Mouse (Mus musculus) liver, postnatal 0 days (tissue): ENCODE data around the gene Zfp644.

ENCODE experiments used
- CTCF ChIP-seq: sonication (generic); IDR thresholded peaks from 2 replicates; pipeline ENCODE4 v1.5.1; 2016; ENCODE audit warnings: antibody characterized with exemption, low read depth
- EP300 ChIP-seq: IDR thresholded peaks from 2 replicates; pipeline ENCODE4 v1.6.1; 2016; ENCODE audit warnings: antibody characterized with exemption, low read depth, mild to moderate bottlenecking

DNA sequence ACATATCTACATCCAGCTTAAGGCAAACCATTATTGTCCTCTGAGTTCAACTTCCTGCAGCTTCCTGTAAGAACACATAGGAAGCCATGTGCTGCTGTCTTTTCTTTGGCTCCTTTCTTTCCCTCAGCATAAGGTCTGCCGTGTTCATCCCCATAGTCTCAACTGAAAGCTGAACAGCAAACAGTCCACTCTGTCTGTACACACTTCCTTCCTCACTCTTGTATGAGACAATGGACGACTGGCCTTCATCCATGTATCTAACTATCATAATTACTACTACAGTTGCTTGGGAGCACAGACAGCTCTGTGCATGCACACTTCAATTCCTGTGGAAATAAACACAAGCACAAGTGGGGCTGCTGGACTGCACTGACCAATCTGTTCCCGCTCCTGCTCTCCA lies 25.2 kb downstream of the Zfp644 start:
- TF ChIP-seq CTCF: no peak
- no peak for TF ChIP-seq EP300
